Mouse (Mus musculus) megakaryocyte, embryonic 14.5 days (primary cell): ENCODE measurements around the gene Exosc2. TPM values are rescaled to one million over a fixed set of nuclear protein-coding genes. Genes with fewer than 3 reads are reported as not detected.

Experiments
- H3K27me3 ChIP-seq: replicated peaks from 2 replicates; pipeline ENCODE3; 2012; ENCODE audit warnings: inconsistent platforms
- H3K36me3 ChIP-seq: replicated peaks from 2 replicates; pipeline ENCODE3; 2012; ENCODE audit warnings: low read length, inconsistent platforms, mixed read lengths
- H3K4me1 ChIP-seq: 2 replicates; pipeline ENCODE4 v1.6.1; 2012; ENCODE audit warnings: inconsistent platforms
- H3K4me3 ChIP-seq: replicated peaks from 2 replicates; pipeline ENCODE3; 2012; ENCODE audit warnings: moderate library complexity, mild to moderate bottlenecking, inconsistent platforms
- H3K9me3 ChIP-seq: 2 replicates; pipeline ENCODE4 v1.6.1; 2012; ENCODE audit warnings: inconsistent platforms
- FLI1 ChIP-seq: IDR thresholded peaks from 2 replicates; pipeline ENCODE4 v1.6.1; 2012; ENCODE audit warnings: low read length, inconsistent platforms, mixed read lengths
- GATA1 ChIP-seq: IDR thresholded peaks from 3 replicates; pipeline ENCODE4 v1.6.1; 2012; ENCODE audit warnings: mixed read lengths, low read length, inconsistent platforms, borderline replicate concordance
- polyA plus RNA-seq: library from polyadenylated mRNA; stranded (reverse); fragments of >175 nt; gene quantifications from 2 replicates; pipeline ENCODE4 v1.2.3, GENCODE M21; 2012; ENCODE audit warnings: low replicate concordance; ENCODE audit not compliant: insufficient read depth

The Exosc2 gene
- polyA plus RNA-seq, 1 experiment: 11.9 TPM

GRCm38 (mm10) chr2:31720783-31721182 is 50.3 kb downstream of the Exosc2 start:
- Histone ChIP-seq H3K36me3 (peaks cover 24% of the 10 kb centered on the region), H3K4me1 (peaks cover 69% of the 10 kb centered on the region), H3K9me3 (no peaks in the 10 kb centered on the region), H3K4me3 (no peak overlapping the region), H3K27me3 (no peaks in the 10 kb centered on the region)
- no peak for TF ChIP-seq FLI1
- TF ChIP-seq GATA1: no peak

GRCm38 (mm10) chr2:31724730-31725490 is 54.4 kb downstream of the Exosc2 start:
- Histone ChIP-seq H3K9me3 (no peaks in the 10 kb centered on the region), H3K4me3 (no peak overlapping the region), H3K27me3 (no peaks in the 10 kb centered on the region), H3K4me1 (peaks cover 83% of the 10 kb centered on the region), H3K36me3 (peaks cover 13% of the 10 kb centered on the region)
- TF ChIP-seq FLI1 (no peak), GATA1 (no peak)

- H3K36me3 ChIP-seq: peaks cover 16% of the 10 kb centered on the region
- no peak overlapping the region for H3K4me3 ChIP-seq
- H3K4me1 ChIP-seq: peaks cover 68% of the 10 kb centered on the region
- H3K9me3 ChIP-seq: no peaks in the 10 kb centered on the region
- H3K27me3 ChIP-seq: no peaks in the 10 kb centered on the region
- no peak for TF ChIP-seq GATA1
- no peak for TF ChIP-seq FLI1
These were observed 57.2 kb downstream of the Exosc2 start for GRCm38 (mm10) chr2:31727576-31728277.

GRCm38 (mm10) chr2:31730640-31731039 is 60.1 kb downstream of the Exosc2 start:
- Histone ChIP-seq H3K27me3 (no peaks in the 10 kb centered on the region), H3K36me3 (peaks cover 27% of the 10 kb centered on the region), H3K9me3 (no peaks in the 10 kb centered on the region), H3K4me1 (peaks cover 48% of the 10 kb centered on the region), H3K4me3 (no peak overlapping the region)
- no peak for TF ChIP-seq GATA1

Other genes with a start within 250 kb of the Exosc2 start
- gene Ass1, start 200.5 kb upstream of the Exosc2 start, polyA plus RNA-seq: 4.4 and 11.2 TPM in 2 replicates
- 45.5 and 72.5 TPM in 2 replicates for gene Fubp3, start 98.1 kb upstream of the Exosc2 start, polyA plus RNA-seq
- gene Prdm12, start 30.7 kb upstream of the Exosc2 start, polyA plus RNA-seq: not detected in 2 replicates
- gene Abl1, start 17.7 kb downstream of the Exosc2 start, polyA plus RNA-seq: 29.4 and 48.1 TPM in 2 replicates
- 0.17 TPM in 1 of 2 replicates, not detected in the other for gene Qrfp, start 139.9 kb downstream of the Exosc2 start, polyA plus RNA-seq
- 0.02 TPM in 1 of 2 replicates, not detected in the other for gene Fibcd1, start 175.3 kb downstream of the Exosc2 start, polyA plus RNA-seq
- not detected in 2 replicates for gene Lamc3, start 216.6 kb downstream of the Exosc2 start, polyA plus RNA-seq